Mouse (Mus musculus) stomach, postnatal 0 days (tissue): Measurements from ENCODE around the gene Galnt14.

Experiments
- CTCF ChIP-seq: IDR thresholded peaks from 2 replicates; pipeline ENCODE4 v1.5.1; 2016; ENCODE audit warnings: antibody characterized with exemption, low read depth, mild to moderate bottlenecking, moderate library complexity
- EP300 ChIP-seq: optimal IDR thresholded peaks from 2 replicates; pipeline ENCODE3; 2016; ENCODE audit warnings: antibody characterized with exemption

DNA sequence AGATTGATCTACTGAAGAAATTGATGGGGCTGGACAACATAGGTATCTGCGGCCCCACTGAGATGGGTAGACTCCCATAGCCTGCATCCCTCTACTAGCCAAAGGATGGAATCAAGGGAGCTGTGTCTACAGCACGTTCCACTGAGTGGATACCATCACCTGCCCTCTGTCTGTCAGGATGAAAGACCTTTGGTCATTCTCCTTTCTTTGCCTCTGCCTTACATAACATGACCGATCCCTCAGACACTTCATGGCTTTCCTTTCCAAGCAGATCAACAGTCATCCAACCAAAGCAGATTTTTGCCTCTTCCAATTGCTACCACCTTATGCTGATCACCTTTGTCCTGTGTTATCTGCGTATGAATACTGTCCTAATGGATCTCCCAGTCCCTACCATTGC lies 90.2 kb downstream of the Galnt14 start:
- TF ChIP-seq CTCF (no peak), EP300 (no peak)
